Mouse (Mus musculus) kidney, adult 2 months (tissue): Measurements from ENCODE around the gene Plekhb2.

ENCODE experiments used
- CTCF ChIP-seq: fragments of 200-500 bp; conservative IDR thresholded peaks from 2 replicates; pipeline ENCODE4 v1.5.1; 2011; ENCODE audit warnings: low read depth, mild to moderate bottlenecking, control low read depth, low read length, moderate library complexity, mixed read lengths; ENCODE audit not compliant: insufficient read depth, insufficient read length
- POLR2A ChIP-seq: fragments of 200-500 bp; IDR thresholded peaks from one replicate; pipeline ENCODE4 v1.6.1; 2011; ENCODE audit warnings: low read depth, low read length, control low read depth

- no peak for TF ChIP-seq CTCF
- TF ChIP-seq POLR2A, result no peak
These were observed 48.0 kb upstream of the Plekhb2 start for GRCm38 (mm10) chr1:34801616-34802289.
